Mouse (Mus musculus): Measurements from ENCODE around the gene Kif26b.

- TF ChIP-seq CTCF (IDR thresholded peaks at IDR 0.05; ENCODE audit: low read depth, low read length) (no peak), TAL1 (conservative IDR thresholded peaks at IDR 0.05; ENCODE audit: low read depth, low read length) (no peak), GATA1 (IDR thresholded peaks at IDR 0.05; ENCODE audit: borderline replicate concordance, low read length) (no peak), POLR2AphosphoS5 (IDR thresholded peaks at IDR 0.05; ENCODE audit: insufficient replicate concordance, low read depth, low read length) (no peak), GATA2 (IDR thresholded peaks at IDR 0.05; ENCODE audit: borderline replicate concordance, low read depth, low read length) (no peak)
These were observed 185.3 kb downstream of the Kif26b start for GRCm38 (mm10) chr1:178714209-178714608.

Data from G1E (cell line).